Mouse (Mus musculus): ENCODE measurements at regions not wholly inside any gene's neighbourhood (a gene's known extent, or its start where the extent isn't known, plus 50 kb on each side); places are given as distances from the start of the nearest gene placed in this dataset.
A peak's percentile ranks its signal among the peaks of the same experiment; 100 is the strongest.

- Histone ChIP-seq H3K4me2 (no peak overlapping the region), H3K9ac (no peak overlapping the region), H3K9me3 (no peaks in the 10 kb centered on the region), H3K4me1 (peaks cover 20% of the 10 kb centered on the region), H3K27me3 (no peaks in the 10 kb centered on the region), H3K4me3 (no peak overlapping the region), H3K27ac (no peak overlapping the region), H3K36me3 (no peaks in the 10 kb centered on the region)
- no peak for ATAC-seq (ENCODE audit: insufficient number of reproducible peaks, low FRiP score, low TSS enrichment, low read depth)
- WGBS = 82% methylated on average over 3 of the region's 3 CpGs
These were observed 56.9 kb downstream of the Klf4 start for GRCm38 (mm10) chr4:55475409-55475808.

- no peak for ATAC-seq (ENCODE audit: insufficient number of reproducible peaks, low FRiP score, low TSS enrichment, low read depth)
- H3K27ac ChIP-seq = peak overlapping the region; percentile 43; the same call in 1 of the 2 replicates
These were observed 58.0 kb downstream of the Klf4 start for GRCm38 (mm10) chr4:55474044-55474788.

DNA sequence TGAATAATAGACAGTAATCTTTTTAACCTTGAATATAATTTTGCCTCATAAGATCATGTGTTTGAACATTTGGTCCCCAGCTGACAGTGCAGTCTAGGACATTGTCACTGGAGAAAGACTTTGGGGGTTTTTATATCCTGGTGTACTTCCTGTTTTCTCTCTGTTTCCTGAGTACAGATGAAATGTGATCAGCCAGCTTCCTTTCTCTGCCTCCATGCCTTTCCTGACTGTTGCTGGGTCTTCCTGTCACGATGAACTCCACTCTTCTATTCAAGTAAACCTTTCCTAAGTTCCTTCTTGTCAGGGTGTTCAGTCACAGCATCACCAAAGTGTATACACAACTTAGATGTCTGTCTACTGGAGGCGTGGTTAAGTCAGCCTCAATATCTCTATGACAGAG lies 59.6 kb downstream of the Klf4 start:
- ATAC-seq (ENCODE audit: insufficient number of reproducible peaks, low FRiP score, low TSS enrichment, low read depth) = no peak
- Histone ChIP-seq H3K9ac (no peak overlapping the region), H3K27me3 (no peaks in the 10 kb centered on the region), H3K36me3 (no peaks in the 10 kb centered on the region), H3K27ac (no peak overlapping the region), H3K4me2 (no peak overlapping the region), H3K4me3 (no peak overlapping the region), H3K9me3 (no peaks in the 10 kb centered on the region), H3K4me1 (peaks cover 5% of the 10 kb centered on the region; the same call in 1 of the 2 replicates)
- WGBS = 78% methylated on average over 2 of the region's 2 CpGs

More at GRCm38 (mm10) chr4:55474044-55474788, 58.0 kb downstream of the Klf4 start:
- H3K9me3 ChIP-seq = no peaks in the 10 kb centered on the region
- no peaks in the 10 kb centered on the region for H3K36me3 ChIP-seq
- no peaks in the 10 kb centered on the region for H3K27me3 ChIP-seq
- no peak overlapping the region for H3K9ac ChIP-seq
- H3K4me2 ChIP-seq = no peak overlapping the region
- 48% methylated on average over 16 of the region's 16 CpGs for WGBS
- H3K4me3 ChIP-seq = no peak overlapping the region
- peaks cover 17% of the 10 kb centered on the region for H3K4me1 ChIP-seq

- WGBS = 68% methylated on average over 13 of the region's 13 CpGs
- Histone ChIP-seq H3K4me2 (no peak overlapping the region), H3K9me3 (no peaks in the 10 kb centered on the region), H3K27me3 (no peaks in the 10 kb centered on the region), H3K36me3 (no peaks in the 10 kb centered on the region), H3K4me3 (no peak overlapping the region), H3K9ac (no peak overlapping the region), H3K27ac (no peak overlapping the region), H3K4me1 (peaks cover 5% of the 10 kb centered on the region; the same call in 1 of the 2 replicates)
- ATAC-seq (ENCODE audit: insufficient number of reproducible peaks, low FRiP score, low TSS enrichment, low read depth) = no peak
These were observed 61.2 kb downstream of the Klf4 start for GRCm38 (mm10) chr4:55470779-55471663.

- H3K9ac ChIP-seq = no peak overlapping the region
- H3K36me3 ChIP-seq = no peaks in the 10 kb centered on the region
- H3K27ac ChIP-seq = no peak overlapping the region
- ATAC-seq (ENCODE audit: insufficient number of reproducible peaks, low FRiP score, low TSS enrichment, low read depth) = no peak
- H3K4me2 ChIP-seq = no peak overlapping the region
- no peak overlapping the region for H3K4me3 ChIP-seq
- no peaks in the 10 kb centered on the region for H3K27me3 ChIP-seq
- H3K9me3 ChIP-seq = no peaks in the 10 kb centered on the region
- 42% methylated on average over 8 of the region's 8 CpGs for WGBS
- no peaks in the 10 kb centered on the region for H3K4me1 ChIP-seq
These were observed 68.1 kb downstream of the Klf4 start for GRCm38 (mm10) chr4:55464192-55464591.

DNA sequence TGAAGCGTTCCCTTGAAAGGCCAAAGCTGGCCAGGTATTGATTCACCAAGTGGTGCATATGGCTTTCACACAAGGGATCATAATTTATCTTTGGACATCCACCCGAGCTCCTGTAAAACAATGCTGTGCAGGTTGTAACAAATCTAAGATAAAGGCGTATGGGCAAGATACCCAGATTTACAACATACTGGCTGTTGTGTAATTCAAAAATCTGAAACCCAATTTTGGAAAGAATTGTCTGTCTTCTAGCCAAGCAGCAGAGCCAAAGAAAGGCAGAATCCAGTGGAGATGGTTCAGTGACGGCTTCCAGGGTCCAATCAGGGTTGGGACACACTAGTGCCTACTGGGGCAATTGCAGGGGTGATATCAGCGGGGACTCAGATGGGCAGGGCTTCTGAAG lies 70.3 kb downstream of the Klf4 start:
- Histone ChIP-seq H3K4me3 (no peak overlapping the region), H3K4me1 (no peaks in the 10 kb centered on the region), H3K4me2 (no peak overlapping the region), H3K27me3 (no peaks in the 10 kb centered on the region), H3K9me3 (no peaks in the 10 kb centered on the region), H3K36me3 (no peaks in the 10 kb centered on the region), H3K9ac (no peak overlapping the region), H3K27ac (no peak overlapping the region)
- no peak for ATAC-seq (ENCODE audit: insufficient number of reproducible peaks, low FRiP score, low TSS enrichment, low read depth)
- 72% methylated on average over 5 of the region's 5 CpGs for whole genome bisulfite sequencing

DNA sequence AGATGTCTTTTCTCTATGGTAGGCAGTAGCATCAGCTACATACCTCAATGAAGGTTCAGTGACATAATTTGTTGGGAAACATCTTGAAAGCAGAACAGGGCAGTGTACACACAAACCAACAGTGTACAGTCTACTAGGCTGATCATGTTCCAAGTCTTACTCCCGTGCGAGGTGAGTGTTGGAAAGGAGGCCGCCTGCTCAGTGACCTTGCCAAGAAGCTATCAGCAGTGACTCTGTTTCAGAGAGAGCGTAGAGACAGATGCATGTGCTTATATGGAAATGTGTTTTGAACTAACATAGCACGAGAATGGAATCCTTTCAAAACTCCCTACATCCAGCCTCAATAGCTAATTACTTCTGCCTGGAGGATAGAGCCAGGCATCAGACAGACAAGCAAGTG lies 78.4 kb downstream of the Klf4 start:
- H3K36me3 ChIP-seq = no peaks in the 10 kb centered on the region
- H3K4me1 ChIP-seq = no peaks in the 10 kb centered on the region
- no peak overlapping the region for H3K4me2 ChIP-seq
- no peaks in the 10 kb centered on the region for H3K9me3 ChIP-seq
- WGBS = 61% methylated on average over 5 of the region's 5 CpGs
- no peak overlapping the region for H3K27ac ChIP-seq
- no peak for ATAC-seq (ENCODE audit: insufficient number of reproducible peaks, low FRiP score, low TSS enrichment, low read depth)
- H3K9ac ChIP-seq = no peak overlapping the region
- no peak overlapping the region for H3K4me3 ChIP-seq
- no peaks in the 10 kb centered on the region for H3K27me3 ChIP-seq

- no peak overlapping the region for H3K27ac ChIP-seq
- H3K4me1 ChIP-seq = no peaks in the 10 kb centered on the region
- no peaks in the 10 kb centered on the region for H3K9me3 ChIP-seq
- H3K9ac ChIP-seq = no peak overlapping the region
- no peak overlapping the region for H3K4me3 ChIP-seq
- no peak for ATAC-seq (ENCODE audit: insufficient number of reproducible peaks, low FRiP score, low TSS enrichment, low read depth)
- WGBS = 76% methylated on average over 6 of the region's 6 CpGs
- no peak overlapping the region for H3K4me2 ChIP-seq
- no peaks in the 10 kb centered on the region for H3K36me3 ChIP-seq
- no peaks in the 10 kb centered on the region for H3K27me3 ChIP-seq
These were observed 79.7 kb downstream of the Klf4 start for GRCm38 (mm10) chr4:55452546-55452945.

DNA sequence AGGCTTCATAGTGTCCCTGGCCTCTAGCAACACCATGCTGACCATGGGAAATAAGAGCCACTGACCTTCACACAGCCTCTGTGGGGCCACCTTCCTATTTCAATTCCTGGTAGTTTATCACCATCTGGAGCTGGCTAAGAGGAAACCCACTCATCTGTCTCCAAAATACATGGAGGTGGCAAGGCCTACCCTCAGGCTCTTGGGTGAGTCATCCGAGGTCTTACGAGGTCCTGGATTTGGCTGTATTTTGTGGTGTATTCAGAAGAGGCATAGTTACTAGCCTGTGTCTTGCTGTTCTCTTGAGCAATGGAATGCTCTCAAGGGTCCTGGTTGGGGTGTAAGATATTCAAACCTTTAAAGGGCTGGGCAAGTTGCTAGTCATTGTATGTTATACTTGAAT lies 80.6 kb downstream of the Klf4 start:
- H3K27me3 ChIP-seq = no peaks in the 10 kb centered on the region
- H3K27ac ChIP-seq = no peak overlapping the region
- H3K36me3 ChIP-seq = no peaks in the 10 kb centered on the region
- no peak for ATAC-seq (ENCODE audit: insufficient number of reproducible peaks, low FRiP score, low TSS enrichment, low read depth)
- no peak overlapping the region for H3K4me2 ChIP-seq
- H3K9me3 ChIP-seq = no peaks in the 10 kb centered on the region
- 80% methylated on average over 2 of the region's 2 CpGs for WGBS
- H3K9ac ChIP-seq = no peak overlapping the region
- H3K4me1 ChIP-seq = no peaks in the 10 kb centered on the region
- no peak overlapping the region for H3K4me3 ChIP-seq

- Histone ChIP-seq H3K4me2 (no peak overlapping the region), H3K9ac (no peak overlapping the region), H3K36me3 (no peaks in the 10 kb centered on the region), H3K9me3 (no peaks in the 10 kb centered on the region), H3K27me3 (no peaks in the 10 kb centered on the region), H3K4me3 (no peak overlapping the region), H3K27ac (no peak overlapping the region), H3K4me1 (no peaks in the 10 kb centered on the region)
- 57% methylated on average over 4 of the region's 4 CpGs for WGBS
- no peak for ATAC-seq (ENCODE audit: insufficient number of reproducible peaks, low FRiP score, low TSS enrichment, low read depth)
These were observed 81.2 kb downstream of the Klf4 start for GRCm38 (mm10) chr4:55451026-55451425.

- WGBS = 77% methylated on average over 9 of the region's 9 CpGs
- no peak overlapping the region for H3K4me3 ChIP-seq
- H3K27me3 ChIP-seq = no peaks in the 10 kb centered on the region
- no peaks in the 10 kb centered on the region for H3K4me1 ChIP-seq
- no peak for ATAC-seq (ENCODE audit: insufficient number of reproducible peaks, low FRiP score, low TSS enrichment, low read depth)
- H3K27ac ChIP-seq = no peak overlapping the region
- no peaks in the 10 kb centered on the region for H3K36me3 ChIP-seq
- H3K9me3 ChIP-seq = no peaks in the 10 kb centered on the region
- no peak overlapping the region for H3K9ac ChIP-seq
- H3K4me2 ChIP-seq = no peak overlapping the region
These were observed 88.8 kb downstream of the Klf4 start for GRCm38 (mm10) chr4:55443489-55443888.

- ATAC-seq (ENCODE audit: insufficient number of reproducible peaks, low FRiP score, low TSS enrichment, low read depth) = no peak
- WGBS = 73% methylated on average over 13 of the region's 13 CpGs
- H3K9ac ChIP-seq = no peak overlapping the region
- H3K4me3 ChIP-seq = no peak overlapping the region
- H3K4me2 ChIP-seq = no peak overlapping the region
- no peaks in the 10 kb centered on the region for H3K9me3 ChIP-seq
- H3K27me3 ChIP-seq = no peaks in the 10 kb centered on the region
- no peak overlapping the region for H3K27ac ChIP-seq
- no peaks in the 10 kb centered on the region for H3K36me3 ChIP-seq
- no peaks in the 10 kb centered on the region for H3K4me1 ChIP-seq
These were observed 90.2 kb downstream of the Klf4 start for GRCm38 (mm10) chr4:55442098-55442497.
